Mouse (Mus musculus): Measurements from ENCODE around the gene Fbxl13.

DNA sequence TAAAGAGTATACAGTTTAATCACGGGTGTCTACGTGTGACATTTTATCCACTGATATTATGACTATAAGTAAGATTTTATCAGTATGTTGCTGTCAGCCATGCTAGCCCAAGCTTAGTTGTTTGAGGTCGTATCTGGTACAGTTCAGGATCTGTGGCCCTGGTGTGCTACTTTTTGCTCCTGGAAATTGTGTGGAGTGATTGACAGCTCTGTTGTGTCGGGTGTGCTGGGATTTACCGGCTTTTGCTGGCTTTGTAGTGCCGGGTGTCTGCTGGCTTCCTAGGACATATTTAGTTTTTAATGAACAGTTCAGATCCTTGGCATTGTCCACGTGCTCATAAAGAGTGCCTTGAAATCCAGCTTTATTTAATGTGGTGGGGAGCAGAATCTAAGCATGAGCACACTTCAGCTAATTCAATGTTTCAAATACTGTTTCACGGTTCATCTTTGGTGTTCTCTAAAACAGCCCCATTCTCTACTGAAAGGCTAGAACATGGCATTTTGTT is 208.9 kb downstream of the Fbxl13 start:
- TF ChIP-seq ELF1 (IDR thresholded peaks at IDR 0.05; ENCODE audit: low read depth, low read length) (no peak), MYC (IDR thresholded peaks at IDR 0.05; ENCODE audit: low read depth, low read length) (no peak), POLR2AphosphoS2 (IDR thresholded peaks at IDR 0.05; ENCODE audit: low read length) (no peak), EP300 (IDR thresholded peaks at IDR 0.05; ENCODE audit: low read depth in 1 of 2, low read length in 2 of 2) (no peak), CTCF (IDR thresholded peaks at IDR 0.05 in 2 of 3, conservative IDR thresholded peaks at IDR 0.05 in 1 of 3; ENCODE audit: control insufficient read depth in 1 of 3, insufficient read depth in 1 of 3, low read depth in 2 of 3, low read length in 3 of 3, poor library complexity in 1 of 3, severe bottlenecking in 1 of 3) (no peak), JUND (IDR thresholded peaks at IDR 0.05; ENCODE audit: low read depth, low read length) (no peak)
